Mouse (Mus musculus) hindbrain, embryonic 16.5 days (tissue): ENCODE measurements at regions not wholly inside any gene's neighbourhood (a gene's known extent, or its start where the extent isn't known, plus 50 kb on each side); places are given as distances from the start of the nearest gene placed in this dataset.

ENCODE experiments used
- ATAC-seq: fragments of 200-750 bp; cut with Nextera tagmentation; 2 replicates; pipeline ENCODE4 v1.8.0; 2017; ENCODE audit warnings: moderate TSS enrichment, moderate library complexity
- H3K27ac ChIP-seq: fragments of 300-500 bp; sonication (generic); 2 replicates; pipeline ENCODE4 v1.5.1; 2014; ENCODE audit warnings: low read depth, mild to moderate bottlenecking, control low read depth, low read length, moderate library complexity
- H3K27me3 ChIP-seq: fragments of 300-500 bp; sonication (generic); replicated peaks from 2 replicates; pipeline ENCODE4 v1.6.1; 2014; ENCODE audit warnings: low read length; ENCODE audit not compliant: control insufficient read depth, insufficient read depth
- H3K36me3 ChIP-seq: fragments of 300-500 bp; sonication (generic); 2 replicates; pipeline ENCODE4 v1.6.1; 2014; ENCODE audit warnings: mild to moderate bottlenecking, low read length, moderate library complexity, mixed read lengths; ENCODE audit not compliant: control insufficient read depth, insufficient read depth
- H3K4me1 ChIP-seq: fragments of 300-500 bp; sonication (generic); 2 replicates; pipeline ENCODE4 v1.6.1; 2014; ENCODE audit warnings: low read depth, low read length; ENCODE audit not compliant: control insufficient read depth, insufficient read depth
- H3K4me2 ChIP-seq: fragments of 300-500 bp; sonication (generic); 2 replicates; pipeline ENCODE4 v1.6.1; 2014; ENCODE audit warnings: mild to moderate bottlenecking, low read length, control low read depth, moderate library complexity
- H3K4me3 ChIP-seq: fragments of 300-500 bp; sonication (generic); 2 replicates; pipeline ENCODE4 v1.5.1; 2014; ENCODE audit warnings: mild to moderate bottlenecking, low read length, control low read depth, moderate library complexity
- H3K9ac ChIP-seq: fragments of 300-500 bp; sonication (generic); 2 replicates; pipeline ENCODE4 v1.6.1; 2014; ENCODE audit warnings: low read depth, mild to moderate bottlenecking, control low read depth, low read length, moderate library complexity
- H3K9me3 ChIP-seq: fragments of 300-500 bp; sonication (generic); 2 replicates; pipeline ENCODE4 v1.6.1; 2014; ENCODE audit warnings: mild to moderate bottlenecking, low read length, moderate library complexity; ENCODE audit not compliant: control insufficient read depth
- WGBS: fragments of 180-500 bp; shearing (Covaris S2); extraction: QIAGEN DNeasy Blood & Tissue Kit; methylation state at CpG from one replicate; pipeline ENCODE4 v1.1.7; 2014; 5-methylcytosine and 5-hydroxymethylcytosine counted together

DNA sequence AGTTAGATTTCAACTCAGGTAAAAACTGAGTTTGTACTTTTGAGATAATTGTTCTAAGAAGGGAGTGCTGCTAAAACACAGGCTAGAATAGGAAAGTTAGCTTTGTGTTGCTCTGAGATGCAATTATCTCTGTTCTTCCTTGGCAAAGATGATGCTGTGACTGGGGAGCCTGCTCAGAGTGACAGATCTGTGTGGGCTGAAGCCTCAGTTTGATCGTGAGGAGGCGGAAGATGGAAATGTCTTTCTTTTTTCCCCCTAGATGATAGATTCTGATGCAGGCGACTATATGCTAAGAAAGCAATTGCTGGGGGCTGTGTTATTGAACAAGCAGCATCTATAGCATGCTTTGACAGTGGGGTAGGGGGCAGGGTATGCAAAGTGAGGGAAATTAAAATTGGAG lies 156.7 kb upstream of the Cypt15 start:
- no peaks in the 10 kb centered on the region for H3K27me3 ChIP-seq
- H3K4me3 ChIP-seq: no peak overlapping the region
- no peaks in the 10 kb centered on the region for H3K36me3 ChIP-seq
- WGBS: 78% methylated on average over 3 of the region's 3 CpGs
- H3K9me3 ChIP-seq: no peaks in the 10 kb centered on the region
- H3K9ac ChIP-seq: no peak overlapping the region
- H3K4me2 ChIP-seq: no peak overlapping the region
- H3K27ac ChIP-seq: no peak overlapping the region
- ATAC-seq: no peak
- no peaks in the 10 kb centered on the region for H3K4me1 ChIP-seq

DNA sequence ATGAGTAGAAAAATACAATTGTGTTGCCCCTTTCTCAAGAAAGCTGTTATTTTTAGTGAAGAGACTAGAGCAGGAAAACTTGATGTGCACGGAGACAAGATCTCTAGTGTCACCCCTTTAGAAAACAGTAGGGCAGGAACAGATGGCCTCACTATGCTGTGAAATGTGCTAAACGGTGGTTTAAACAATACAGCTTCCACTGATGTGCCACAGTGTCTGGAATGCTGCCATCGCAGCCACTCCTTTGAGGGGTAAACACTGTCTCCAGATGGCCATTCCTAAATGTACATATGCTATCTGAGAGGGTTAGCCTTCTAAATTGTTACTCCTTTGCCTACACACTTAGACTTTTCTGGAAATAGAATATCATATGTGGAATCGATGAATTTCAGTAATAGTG lies 116.4 kb upstream of the Cypt15 start:
- Histone ChIP-seq H3K4me1 (no peaks in the 10 kb centered on the region), H3K27me3 (no peaks in the 10 kb centered on the region), H3K36me3 (no peaks in the 10 kb centered on the region), H3K27ac (no peak overlapping the region), H3K4me3 (no peak overlapping the region), H3K9me3 (no peaks in the 10 kb centered on the region), H3K9ac (no peak overlapping the region), H3K4me2 (no peak overlapping the region)
- 59% methylated on average over 4 of the region's 4 CpGs for WGBS
- peak; percentile 86 for ATAC-seq

DNA sequence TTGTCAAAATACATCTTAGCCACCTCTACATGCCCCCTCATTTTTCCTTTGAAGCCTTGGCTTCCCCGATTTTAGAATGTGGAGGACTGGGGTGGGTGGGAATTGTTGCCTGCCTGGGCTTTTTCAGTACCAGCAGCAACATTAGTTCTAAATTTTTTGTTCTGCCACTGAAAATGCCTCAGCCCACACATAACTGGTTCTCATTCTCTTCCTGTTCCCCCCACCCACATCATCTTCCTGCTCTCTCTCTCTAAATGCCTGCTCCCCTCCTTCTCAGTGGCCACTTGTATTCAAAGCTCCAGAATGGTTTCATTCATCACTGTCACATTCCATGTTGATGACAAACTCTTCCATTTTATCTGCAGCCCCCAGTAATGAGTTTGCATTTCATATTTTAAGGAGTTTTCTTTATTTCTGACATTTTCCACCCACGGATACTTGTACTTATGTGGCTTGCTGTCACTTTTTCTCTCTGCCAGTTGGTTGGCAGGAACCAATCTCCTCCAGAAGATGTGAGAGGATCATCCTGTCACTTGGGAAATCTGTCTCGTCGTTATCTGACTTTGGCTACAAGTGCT lies 95.8 kb upstream of the Cypt15 start:
- no peak overlapping the region for H3K27ac ChIP-seq
- H3K27me3 ChIP-seq: no peaks in the 10 kb centered on the region
- ATAC-seq: no peak
- H3K36me3 ChIP-seq: no peaks in the 10 kb centered on the region
- no peak overlapping the region for H3K4me3 ChIP-seq
- no peak overlapping the region for H3K9ac ChIP-seq
- no peak overlapping the region for H3K4me2 ChIP-seq
- WGBS: 74% methylated on average over 4 of the region's 4 CpGs
- H3K4me1 ChIP-seq: no peaks in the 10 kb centered on the region
- H3K9me3 ChIP-seq: no peaks in the 10 kb centered on the region
